Comparison of ENCODE assay signal across 8 mouse cellular contexts in the genomic region with DNA sequence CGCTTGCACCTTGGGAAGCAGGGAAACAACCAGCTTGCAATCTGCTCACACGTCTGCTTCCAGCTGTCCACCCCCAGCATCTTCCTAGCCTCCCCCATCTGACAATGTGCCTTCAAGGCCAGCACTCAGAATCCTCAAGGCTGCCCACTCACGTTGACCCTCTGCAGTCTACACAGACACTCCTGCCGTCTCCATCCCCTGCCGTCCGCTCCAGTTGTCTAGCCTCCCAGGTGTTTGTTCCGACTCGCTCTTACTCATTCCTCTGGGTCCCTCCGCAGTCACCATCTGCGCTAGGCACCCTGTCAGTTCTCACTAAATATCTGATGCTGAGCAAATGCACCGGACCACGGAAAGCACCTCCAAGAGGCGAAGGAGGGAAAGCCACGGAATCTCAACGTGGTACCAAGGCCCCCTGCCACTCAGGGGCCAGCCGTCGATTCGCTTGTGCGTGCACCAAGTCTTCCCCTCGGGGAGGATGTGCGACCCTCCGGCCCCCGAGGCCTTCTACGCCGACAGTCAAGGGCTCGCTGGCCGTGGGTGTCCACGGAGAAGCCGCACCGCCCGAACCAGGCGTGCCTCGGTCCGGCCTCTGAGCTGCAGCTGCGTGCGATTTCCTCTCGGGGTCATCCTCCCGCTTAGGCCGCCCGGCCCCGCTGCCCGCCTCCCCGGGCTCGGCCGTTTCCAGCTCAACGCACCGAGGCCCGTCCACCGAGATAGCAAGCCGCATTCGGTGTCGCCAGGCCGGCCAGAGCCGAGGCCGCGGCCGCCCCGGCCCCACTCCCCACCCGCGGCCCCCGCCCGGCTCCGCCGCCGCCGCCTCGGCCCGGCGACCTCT. TPM values are rescaled to one million over a fixed set of nuclear protein-coding genes. Genes with fewer than 3 reads are reported as not detected.
DNase-seq lines count a peak whose midpoint lies in the region; ATAC-seq and TF ChIP-seq lines count a peak whose summit lies in the region.

No protein-coding gene starts in this region.

- peak; percentile 42 for TF ChIP-seq CTCF in heart, adult 2 months (IDR thresholded peaks at IDR 0.05)
- TF ChIP-seq CTCF in kidney, adult 2 months (conservative IDR thresholded peaks at IDR 0.05; ENCODE audit: insufficient read depth, insufficient read length, low read depth, low read length): peak; percentile 14; the same call in 1 of the 2 replicates

- H3K4me2 ChIP-seq in embryonic facial prominence, embryonic 13.5 days: peak overlapping the region; percentile 76
- H3K4me2 ChIP-seq in midbrain, embryonic 11.5 days: peak overlapping the region; percentile 55

- peak overlapping the region; percentile 94 for H3K9ac ChIP-seq in embryonic facial prominence, embryonic 13.5 days
- H3K9ac ChIP-seq in heart, adult 2 months (ENCODE audit: low read depth, low read length): peak overlapping the region; percentile 99
- H3K9ac ChIP-seq in midbrain, embryonic 11.5 days (ENCODE audit: low read length): peak overlapping the region; percentile 95

- peak overlapping the region; percentile 92 for H3K4me3 ChIP-seq in embryonic facial prominence, embryonic 13.5 days
- peak overlapping the region; percentile 91 for H3K4me3 ChIP-seq in heart, adult 2 months
- peak overlapping the region; percentile 80 for H3K4me3 ChIP-seq in kidney, adult 2 months (ENCODE audit: insufficient read depth, low read depth, low read length)
- peak overlapping the region; percentile 90 for H3K4me3 ChIP-seq in limb, embryonic 10.5 days
- H3K4me3 ChIP-seq in midbrain, embryonic 11.5 days (ENCODE audit: low read depth, low read length): peak overlapping the region; percentile 83

- 1% methylated on average over 69 of the region's 69 CpGs for WGBS in embryonic facial prominence, embryonic 13.5 days
- 1% methylated on average over 69 of the region's 69 CpGs for WGBS in heart, adult 2 months
- WGBS in kidney, adult 2 months: 2% methylated on average over 68 of the region's 69 CpGs
- 2% methylated on average over 69 of the region's 69 CpGs for WGBS in limb, embryonic 10.5 days
- 2% methylated on average over 49 of the region's 69 CpGs for WGBS in midbrain, embryonic 11.5 days

- no peak for TF ChIP-seq EP300 in heart, adult 2 months (IDR thresholded peaks at IDR 0.05; ENCODE audit: insufficient read depth, low read depth, low read length)

- no peaks in the 10 kb centered on the region for H3K36me3 ChIP-seq in embryonic facial prominence, embryonic 13.5 days
- H3K36me3 ChIP-seq in heart, adult 2 months (ENCODE audit: control insufficient read depth, insufficient read depth, low read length): no peaks in the 10 kb centered on the region; the same call in 1 of the 2 replicates
- H3K36me3 ChIP-seq in kidney, adult 2 months (ENCODE audit: control insufficient read depth, insufficient read depth, low read length): no peaks in the 10 kb centered on the region
- H3K36me3 ChIP-seq in limb, embryonic 10.5 days: 0 out of 2 replicates have a peak, but pooled peaks cover 2% of the 10 kb centered on the region
- no peaks in the 10 kb centered on the region for H3K36me3 ChIP-seq in midbrain, embryonic 11.5 days (ENCODE audit: control insufficient read depth, insufficient read depth, low read length)

- DNase-seq in adrenal gland, postnatal 14 days: peak; percentile 77
- DNase-seq in heart, adult 2 months: peak; percentile 78 to 82
- peak; percentile 64 for DNase-seq in kidney, adult 2 months
- peak; percentile 80 for DNase-seq in limb, embryonic 10.5 days (ENCODE audit: low spot score)
- DNase-seq in midbrain, embryonic 11.5 days (ENCODE audit: low spot score, missing footprints): peak; percentile 97
- DNase-seq in right cerebral cortex, postnatal 4 days: peak; percentile 60
- DNase-seq in urinary bladder, postnatal 4 days (ENCODE audit: low spot score in 2 of 2): peak; percentile 54 to 67

- no peak for TF ChIP-seq POLR2A in heart, adult 2 months (IDR thresholded peaks at IDR 0.05; ENCODE audit: insufficient read depth, low read depth, low read length)
- TF ChIP-seq POLR2A in kidney, adult 2 months (IDR thresholded peaks at IDR 0.05; ENCODE audit: low read depth, low read length): no peak

- peaks cover 24% of the 10 kb centered on the region for H3K4me1 ChIP-seq in embryonic facial prominence, embryonic 13.5 days
- peaks cover 7% of the 10 kb centered on the region for H3K4me1 ChIP-seq in heart, adult 2 months (ENCODE audit: control insufficient read depth, insufficient read depth, low read length)
- peaks cover 8% of the 10 kb centered on the region; the same call in 1 of the 2 replicates for H3K4me1 ChIP-seq in kidney, adult 2 months (ENCODE audit: control insufficient read depth, insufficient read depth, low read length)
- peaks cover 19% of the 10 kb centered on the region for H3K4me1 ChIP-seq in limb, embryonic 10.5 days
- H3K4me1 ChIP-seq in midbrain, embryonic 11.5 days (ENCODE audit: control insufficient read depth, insufficient read depth, low read length): peaks cover 6% of the 10 kb centered on the region; the same call in 1 of the 2 replicates

- peaks cover 7% of the 10 kb centered on the region for H3K79me2 ChIP-seq in heart, adult 2 months (replicated peaks; ENCODE audit: control insufficient read depth, insufficient read depth, low read length)

- no peaks in the 10 kb centered on the region for H3K27me3 ChIP-seq in embryonic facial prominence, embryonic 13.5 days
- no peaks in the 10 kb centered on the region for H3K27me3 ChIP-seq in heart, adult 2 months (ENCODE audit: control insufficient read depth, insufficient read depth, low read length)
- no peaks in the 10 kb centered on the region for H3K27me3 ChIP-seq in kidney, adult 2 months (replicated peaks; ENCODE audit: control insufficient read depth, insufficient read depth, low read length)
- H3K27me3 ChIP-seq in limb, embryonic 10.5 days (ENCODE audit: low read depth, poor library complexity, severe bottlenecking): no peaks in the 10 kb centered on the region
- H3K27me3 ChIP-seq in midbrain, embryonic 11.5 days (ENCODE audit: control insufficient read depth, insufficient read depth, low read length): no peaks in the 10 kb centered on the region

- H3K9me3 ChIP-seq in embryonic facial prominence, embryonic 13.5 days: no peaks in the 10 kb centered on the region
- H3K9me3 ChIP-seq in limb, embryonic 10.5 days (replicated peaks): no peaks in the 10 kb centered on the region
- H3K9me3 ChIP-seq in midbrain, embryonic 11.5 days (ENCODE audit: control insufficient read depth, low read length): no peaks in the 10 kb centered on the region

- peak overlapping the region; percentile 95 for H3K27ac ChIP-seq in embryonic facial prominence, embryonic 13.5 days
- peak overlapping the region; percentile 97 for H3K27ac ChIP-seq in heart, adult 2 months
- H3K27ac ChIP-seq in kidney, adult 2 months (ENCODE audit: insufficient read depth, low read depth, low read length): peak overlapping the region; percentile 7
- peak overlapping the region; percentile 98 for H3K27ac ChIP-seq in limb, embryonic 10.5 days
- peak overlapping the region; percentile 91 for H3K27ac ChIP-seq in midbrain, embryonic 11.5 days (ENCODE audit: low read depth, low read length)

- ATAC-seq in embryonic facial prominence, embryonic 13.5 days (ENCODE audit: insufficient number of reproducible peaks, insufficient read depth, low FRiP score, low TSS enrichment, low read depth): peak; percentile 23; the same call in 1 of the 2 replicates
- peak; percentile 76 for ATAC-seq in midbrain, embryonic 11.5 days (ENCODE audit: low FRiP score)

- intact Hi-C loops in heart, adult 2 months (cut with DNase I): loop anchor here (2.0 to 5.0 kb wide), 4 partner anchors 47 to 301 kb away; a partner anchor contains a TSS

RNA-seq across cellular contexts. Expression of a gene that starts 0.7 kb away (rescaled TPM):
- total RNA-seq in adrenal gland, postnatal 14 days (2021): 22.5 and 29.0 TPM in 2 replicates
- polyA plus RNA-seq in embryonic facial prominence, embryonic 13.5 days (2015; fragmentation: Nextera tagmentation; extraction: Ambion mirVana): 26.2 and 27.6 TPM in 2 replicates
- total RNA-seq in heart, adult 2 months (2021): 10 to 100 TPM; 11.0 to 12.9 TPM
- polyA plus RNA-seq in heart, adult 2 months (2012; rRNA removed): 11.6 and 14.3 TPM in 2 replicates
- 13.2 and 13.3 TPM in 2 replicates for polyA plus RNA-seq in kidney, adult 2 months (2012; rRNA removed)
- 13.4 and 16.0 TPM in 2 replicates for polyA plus RNA-seq in limb, embryonic 10.5 days (2016; fragmentation: Nextera tagmentation; extraction: Ambion mirVana)
- polyA plus RNA-seq in midbrain, embryonic 11.5 days (2014; fragmentation: Nextera tagmentation; extraction: Ambion mirVana): 7.9 and 9.2 TPM in 2 replicates

Comparison
In these comparisons a context has a peak if more than half of its experiments do, and no peak if none do; other contexts are left out.
1. Peak in every context shown above with its lines: DNase-seq, ATAC-seq, H3K4me3 ChIP-seq and H3K27ac ChIP-seq.
2. H3K27ac ChIP-seq: peak in every context shown above with its lines; median percentile 98 in limb, embryonic 10.5 days; 97 in heart, adult 2 months; 95 in embryonic facial prominence, embryonic 13.5 days; 91 in midbrain, embryonic 11.5 days; 7 in kidney, adult 2 months.